Mouse (Mus musculus) testis, adult 2 months (tissue): ENCODE data around the gene Hfm1.

Experiments
- CTCF ChIP-seq: fragments of 200-500 bp; IDR thresholded peaks from 2 replicates; pipeline ENCODE4 v1.5.1; 2012; ENCODE audit warnings: low read depth, mild to moderate bottlenecking, inconsistent platforms, low read length, moderate library complexity; ENCODE audit not compliant: control insufficient read depth, insufficient read depth, insufficient replicate concordance
- POLR2A ChIP-seq: fragments of 200-500 bp; IDR thresholded peaks from 2 replicates; pipeline ENCODE4 v1.6.1; 2012; ENCODE audit warnings: low read depth, mild to moderate bottlenecking, inconsistent platforms, low read length, moderate library complexity; ENCODE audit not compliant: control insufficient read depth

- TF ChIP-seq CTCF, result no peak
- no peak for TF ChIP-seq POLR2A
Measured at GRCm38 (mm10) chr5:106824716-106825115, 101.4 kb downstream of the Hfm1 start.
